Mouse (Mus musculus) heart, postnatal 0 days (tissue): Measurements from ENCODE around the gene Ccdc150.

Experiments
- CTCF ChIP-seq: IDR thresholded peaks from 2 replicates; pipeline ENCODE4 v1.5.1; 2016; ENCODE audit warnings: antibody characterized with exemption, control low read depth, low read depth
- EP300 ChIP-seq: IDR thresholded peaks from 2 replicates; pipeline ENCODE4 v1.6.1; 2016; ENCODE audit warnings: antibody characterized with exemption, low read depth

GRCm38 (mm10) chr1:54279628-54280027 is 29.1 kb downstream of the Ccdc150 start:
- TF ChIP-seq CTCF: no peak
- TF ChIP-seq EP300: no peak
